Mouse (Mus musculus) gastrocnemius, postnatal 10 days (tissue): ENCODE data around the gene Tmed3. TPM values are rescaled to one million over a fixed set of nuclear protein-coding genes. Genes with fewer than 3 reads are reported as not detected.

ENCODE experiments used
- DNase-seq: peaks from one replicate; pipeline ENCODE4 v3.0.0; 2021; ENCODE audit warnings: mixed read lengths
- long read RNA-seq, 2 experiments: library from polyadenylated mRNA; stranded (forward); transcript quantifications; one replicate each; pipeline ENCODE4 v2.0.0; 2021
- total RNA-seq, 2 experiments: library from RNA; stranded (reverse); gene quantifications; 2 replicates each; pipeline ENCODE4 v1.2.3; 2021

Tmed3 gene
- total RNA-seq = 10 to 100 TPM; 43.0 to 49.4 TPM
- long read RNA-seq, experiment 1, transcript Tmed3-201 (3 exons, 1,346 nt) = major isoform, 68 of 75 reads
- long read RNA-seq, experiment 1, partial matches to known transcripts = 6 of 75 reads
- long read RNA-seq, experiment 1, other reads (novel, unspliced or antisense) = 1 of 75 reads
- long read RNA-seq, experiment 2, transcript Tmed3-201 (3 exons, 1,346 nt) = major isoform, 47 of 48 reads
- long read RNA-seq, experiment 2, partial matches to known transcripts = 0 of 48 reads
- long read RNA-seq, experiment 2, other reads (novel, unspliced or antisense) = 1 of 48 reads

- peak; percentile 87 for DNase-seq
These were observed at the start of gene Tmed3 for GRCm38 (mm10) chr9:89704265-89705196. Gene Tmed3, minus strand, starts transcription at chr9:89705068.

GRCm38 (mm10) chr9:89740041-89740440, 35.2 kb upstream of the Tmed3 start:
- no peak for DNase-seq

- no peak for DNase-seq
These were observed 33.4 kb upstream of the Tmed3 start, which contains the start of gene Ankrd34c for GRCm38 (mm10) chr9:89738295-89738694. Gene Ankrd34c, minus strand, starts transcription at chr9:89738475.

GRCm38 (mm10) chr9:89737888-89738287, 33.0 kb upstream of the Tmed3 start:
- DNase-seq = no peak

GRCm38 (mm10) chr9:89736932-89737705, 32.3 kb upstream of the Tmed3 start:
- DNase-seq = peak; percentile 16

GRCm38 (mm10) chr9:89706906-89707305, 2.0 kb upstream of the Tmed3 start:
- DNase-seq = no peak

GRCm38 (mm10) chr9:89705197-89705533, 297 bp upstream of the Tmed3 start:
- DNase-seq = no peak

- no peak for DNase-seq
These were observed 3.9 kb downstream of the Tmed3 start for GRCm38 (mm10) chr9:89700910-89701457.

GRCm38 (mm10) chr9:89695143-89695542, 9.7 kb downstream of the Tmed3 start:
- DNase-seq = no peak

- no peak for DNase-seq
These were observed 11.2 kb downstream of the Tmed3 start for GRCm38 (mm10) chr9:89693670-89694069.

- no peak for DNase-seq
These were observed 15.7 kb downstream of the Tmed3 start for GRCm38 (mm10) chr9:89689179-89689578.

- DNase-seq = no peak
These were observed 17.2 kb downstream of the Tmed3 start for GRCm38 (mm10) chr9:89687503-89688226.

GRCm38 (mm10) chr9:89686262-89686661, 18.6 kb downstream of the Tmed3 start:
- no peak for DNase-seq

- DNase-seq = no peak
These were observed 25.9 kb downstream of the Tmed3 start for GRCm38 (mm10) chr9:89678974-89679373.

- DNase-seq = peak; percentile 79
These were observed 30.8 kb downstream of the Tmed3 start for GRCm38 (mm10) chr9:89674014-89674618.

- no peak for DNase-seq
These were observed 31.5 kb downstream of the Tmed3 start for GRCm38 (mm10) chr9:89673402-89673801.

- no peak for DNase-seq
These were observed 35.0 kb downstream of the Tmed3 start for GRCm38 (mm10) chr9:89669878-89670277.

- DNase-seq = no peak
These were observed 37.4 kb downstream of the Tmed3 start for GRCm38 (mm10) chr9:89667306-89667942.

GRCm38 (mm10) chr9:89650913-89651312, 54.0 kb downstream of the Tmed3 start:
- DNase-seq = no peak
